Mouse (Mus musculus) lung, embryonic 14.5 days (tissue): ENCODE measurements around the gene Tigd4. TPM values are rescaled to one million over a fixed set of nuclear protein-coding genes. Genes with fewer than 3 reads are reported as not detected.

Source experiments
- ATAC-seq: fragments of 200-750 bp; cut with Nextera tagmentation; 2 replicates; pipeline ENCODE4 v1.8.0; 2017; ENCODE audit warnings: mild to moderate bottlenecking, moderate TSS enrichment, moderate library complexity; ENCODE audit not compliant: insufficient read depth
- DNase-seq: peaks from one replicate; pipeline ENCODE4 v3.0.0-alpha.2; 2015
- H3K27ac ChIP-seq: fragments of 300-500 bp; sonication (generic); 2 replicates; pipeline ENCODE4 v1.5.1; 2014; ENCODE audit warnings: low read depth, mild to moderate bottlenecking, moderate library complexity
- H3K27me3 ChIP-seq: fragments of 300-500 bp; sonication (generic); 2 replicates; pipeline ENCODE4 v1.6.1; 2014; ENCODE audit warnings: low read length, control low read depth; ENCODE audit not compliant: insufficient read depth
- H3K36me3 ChIP-seq: fragments of 300-500 bp; sonication (generic); 2 replicates; pipeline ENCODE4 v1.6.1; 2014; ENCODE audit warnings: control low read depth; ENCODE audit not compliant: insufficient read depth
- H3K4me1 ChIP-seq: fragments of 300-500 bp; sonication (generic); 2 replicates; pipeline ENCODE4 v1.6.1; 2014; ENCODE audit warnings: antibody characterized with exemption, control low read depth; ENCODE audit not compliant: insufficient read depth
- H3K4me2 ChIP-seq: fragments of 300-500 bp; sonication (generic); 2 replicates; pipeline ENCODE4 v1.6.1; 2014; ENCODE audit warnings: mild to moderate bottlenecking
- H3K4me3 ChIP-seq: fragments of 300-500 bp; sonication (generic); 2 replicates; pipeline ENCODE4 v1.5.1; 2014; ENCODE audit warnings: low read depth, low read length
- H3K9ac ChIP-seq: fragments of 300-500 bp; sonication (generic); 2 replicates; pipeline ENCODE4 v1.6.1; 2014
- H3K9me3 ChIP-seq: fragments of 300-500 bp; sonication (generic); 2 replicates; pipeline ENCODE4 v1.6.1; 2016; ENCODE audit warnings: low read depth, low read length, control low read depth
- CTCF ChIP-seq: IDR thresholded peaks from 2 replicates; pipeline ENCODE4 v1.5.1; 2016; ENCODE audit warnings: antibody characterized with exemption, low read depth
- WGBS: fragments of 180-500 bp; shearing (Covaris S2); extraction: QIAGEN DNeasy Blood & Tissue Kit; methylation state at CpG from one replicate; pipeline ENCODE4 v1.1.7; 2014; 5-methylcytosine and 5-hydroxymethylcytosine counted together
- polyA plus RNA-seq: library from polyadenylated mRNA; unstranded; fragments of >200 nt; fragmentation: Nextera tagmentation; extraction: Ambion mirVana; gene quantifications from 2 replicates; pipeline ENCODE4 v1.2.1, GENCODE M21; 2014

The Tigd4 gene
- polyA plus RNA-seq, 1 experiment from 2014 or later: 0.07 TPM

DNA sequence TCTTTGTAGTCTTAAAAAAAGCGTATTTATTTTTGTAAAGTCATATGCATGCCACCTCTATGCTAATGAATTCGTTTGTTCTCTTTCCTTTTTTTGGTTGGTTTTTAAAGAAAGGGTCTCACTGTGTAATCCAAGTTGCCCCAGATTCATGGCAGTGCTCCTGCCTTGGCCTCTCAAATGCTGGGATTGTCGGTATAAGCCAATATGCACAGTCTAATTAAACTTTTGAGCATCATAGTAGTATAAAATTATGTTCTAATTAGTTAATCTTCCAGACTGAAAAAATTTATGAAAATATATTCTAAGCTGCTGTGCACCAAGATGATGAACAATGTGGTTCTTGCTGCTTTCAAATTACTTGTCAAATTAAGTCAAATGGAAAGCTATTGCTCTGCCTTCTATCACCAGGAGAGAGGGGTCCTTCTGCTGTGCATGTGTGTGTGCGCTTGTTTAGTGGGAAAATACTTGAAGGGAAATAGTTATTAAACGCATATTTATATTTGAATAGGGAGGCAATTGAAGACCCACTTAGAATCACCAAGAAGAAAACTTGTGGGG lies 2.4 kb downstream of the Tigd4 start:
- no peak for DNase-seq
- TF ChIP-seq CTCF: no peak
- no peaks in the 10 kb centered on the region for H3K9me3 ChIP-seq
- H3K27ac ChIP-seq: no peak overlapping the region
- H3K27me3 ChIP-seq: no peaks in the 10 kb centered on the region
- ATAC-seq: no peak
- 33% methylated on average over 5 of the region's 5 CpGs for WGBS
- H3K4me2 ChIP-seq: peak overlapping the region; percentile 63
- no peaks in the 10 kb centered on the region for H3K4me1 ChIP-seq
- peak overlapping the region; percentile 33 for H3K4me3 ChIP-seq
- H3K36me3 ChIP-seq: no peaks in the 10 kb centered on the region
- no peak overlapping the region for H3K9ac ChIP-seq

DNA sequence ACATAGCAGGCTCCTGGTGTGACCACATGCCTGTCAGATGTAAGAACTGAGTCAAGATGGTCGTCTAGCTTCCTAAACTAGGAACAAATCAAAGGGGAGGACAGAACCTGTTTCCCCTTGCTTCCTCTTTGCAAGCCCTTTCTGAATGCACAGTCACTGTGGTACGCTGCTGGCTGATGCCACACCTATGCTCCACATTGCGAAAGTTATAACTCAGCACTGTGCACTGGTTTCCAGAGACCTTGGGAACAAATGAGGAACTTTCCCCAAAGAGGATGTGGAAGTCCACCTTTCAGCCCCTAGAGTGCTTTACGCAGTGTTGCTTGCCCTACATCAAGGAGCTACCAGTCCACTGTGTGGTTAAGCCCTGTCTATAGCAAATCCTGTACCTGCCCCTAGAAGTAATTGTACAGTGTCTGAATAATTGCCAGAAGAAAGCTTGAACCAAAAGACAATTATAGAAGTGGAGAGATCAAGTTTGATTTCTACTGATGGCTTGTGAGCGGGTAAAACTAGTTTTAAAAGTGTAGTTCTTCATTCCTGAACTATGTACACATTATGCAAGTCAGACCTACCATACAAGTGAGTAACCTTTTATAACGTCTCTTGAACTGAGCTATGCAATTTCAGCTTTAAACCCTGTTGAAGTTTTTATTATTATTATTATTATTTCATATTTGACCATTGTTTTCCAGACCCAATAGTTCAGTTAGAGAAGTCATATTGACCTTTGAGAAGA lies 4.8 kb downstream of the Tigd4 start:
- WGBS: 60% methylated on average over 6 of the region's 6 CpGs
- Histone ChIP-seq H3K27me3 (no peaks in the 10 kb centered on the region), H3K4me1 (no peaks in the 10 kb centered on the region), H3K9me3 (no peaks in the 10 kb centered on the region), H3K36me3 (no peaks in the 10 kb centered on the region), H3K4me3 (no peak overlapping the region), H3K9ac (no peak overlapping the region), H3K27ac (peak overlapping the region; percentile 59; the same call in 1 of the 2 replicates), H3K4me2 (no peak overlapping the region)
- DNase-seq (no peak), ATAC-seq (no peak; the same call in 1 of the 2 replicates)
- no peak for TF ChIP-seq CTCF

DNA sequence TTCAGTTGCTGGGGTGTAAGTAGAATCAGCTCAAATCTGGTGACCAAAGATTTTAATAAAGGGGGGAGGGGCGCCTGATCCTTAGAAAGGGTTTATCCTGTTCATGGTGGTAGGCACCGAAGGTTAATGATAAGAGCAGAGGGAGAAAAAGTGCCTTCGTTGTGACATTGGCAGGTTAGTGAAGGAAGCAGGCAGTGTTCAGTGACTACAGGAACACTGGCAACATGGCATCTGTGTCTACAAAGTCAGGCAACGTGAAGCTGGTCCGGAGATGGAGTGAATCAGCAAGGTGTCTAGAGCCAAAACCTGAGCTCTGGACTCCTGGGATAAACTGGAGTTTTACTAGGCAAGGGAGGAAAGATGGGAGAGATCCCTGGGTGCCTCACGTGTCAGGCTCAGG lies 5.4 kb downstream of the Tigd4 start:
- no peak for ATAC-seq
- H3K4me3 ChIP-seq: no peak overlapping the region
- no peaks in the 10 kb centered on the region for H3K36me3 ChIP-seq
- H3K4me2 ChIP-seq: no peak overlapping the region
- no peaks in the 10 kb centered on the region for H3K27me3 ChIP-seq
- no peak overlapping the region for H3K27ac ChIP-seq
- 67% methylated on average over 6 of the region's 6 CpGs for WGBS
- no peaks in the 10 kb centered on the region for H3K4me1 ChIP-seq
- no peaks in the 10 kb centered on the region for H3K9me3 ChIP-seq
- H3K9ac ChIP-seq: no peak overlapping the region
- DNase-seq: no peak
- no peak for TF ChIP-seq CTCF

DNA sequence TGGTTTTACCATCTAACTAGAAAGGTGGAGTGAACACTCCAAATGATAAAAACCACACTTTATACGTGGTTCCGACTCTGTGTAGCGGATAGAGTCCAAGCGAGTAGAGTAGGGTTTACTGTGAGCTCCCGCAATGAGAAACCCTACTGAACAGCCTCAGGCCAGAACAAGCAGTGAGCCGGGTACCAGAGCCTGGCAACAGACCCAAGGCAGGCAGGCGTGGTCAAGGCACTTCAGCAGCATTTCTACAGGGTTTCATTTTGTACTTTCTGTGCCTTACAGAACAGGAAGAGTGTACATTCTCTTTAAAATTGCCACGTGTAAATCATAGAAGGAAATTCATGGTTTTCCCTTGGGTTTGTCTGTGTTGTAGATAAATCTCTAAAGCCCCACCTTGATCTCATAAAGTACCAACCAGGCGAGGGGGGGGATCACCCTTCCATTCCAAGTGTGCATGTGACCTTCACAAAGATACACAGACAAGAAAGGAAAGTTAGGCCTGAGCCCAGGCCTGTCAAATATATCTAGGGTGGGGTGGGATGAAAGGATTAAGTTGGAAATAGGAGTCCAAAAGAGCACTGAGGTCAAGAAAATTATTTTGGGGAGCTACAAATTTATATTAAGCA lies 8.6 kb downstream of the Tigd4 start:
- Histone ChIP-seq H3K4me3 (no peak overlapping the region), H3K27ac (no peak overlapping the region), H3K4me1 (no peaks in the 10 kb centered on the region), H3K36me3 (no peaks in the 10 kb centered on the region), H3K4me2 (no peak overlapping the region), H3K9ac (no peak overlapping the region), H3K27me3 (no peaks in the 10 kb centered on the region), H3K9me3 (no peaks in the 10 kb centered on the region)
- ATAC-seq (no peak), DNase-seq (no peak)
- TF ChIP-seq CTCF: no peak
- 76% methylated on average over 9 of the region's 9 CpGs for WGBS

DNA sequence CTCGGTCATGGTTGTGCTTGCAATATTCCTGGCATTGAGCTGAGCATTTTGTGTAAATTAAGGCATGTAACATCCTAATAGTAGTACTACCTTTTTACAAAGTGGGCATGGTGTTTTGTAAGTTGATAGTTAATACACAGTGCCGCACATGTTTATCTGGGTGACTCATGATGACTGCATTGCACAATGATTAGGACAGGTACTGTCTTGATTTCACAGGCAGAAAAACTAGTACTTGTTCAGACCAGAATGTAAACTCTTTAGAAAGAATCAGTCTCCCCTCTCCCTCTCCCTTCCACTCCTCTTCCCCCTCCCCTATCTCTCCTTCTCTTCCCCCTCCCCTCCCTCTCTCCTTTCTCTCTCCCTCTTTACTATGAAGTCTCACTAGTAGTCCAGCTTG lies 9.4 kb downstream of the Tigd4 start:
- Histone ChIP-seq H3K9ac (no peak overlapping the region), H3K27me3 (no peaks in the 10 kb centered on the region), H3K36me3 (no peaks in the 10 kb centered on the region), H3K4me1 (no peaks in the 10 kb centered on the region), H3K4me3 (no peak overlapping the region), H3K4me2 (no peak overlapping the region), H3K9me3 (no peaks in the 10 kb centered on the region), H3K27ac (no peak overlapping the region)
- TF ChIP-seq CTCF: no peak
- ATAC-seq (no peak), DNase-seq (no peak)
- WGBS: 92% methylated on average over 2 of the region's 2 CpGs

DNA sequence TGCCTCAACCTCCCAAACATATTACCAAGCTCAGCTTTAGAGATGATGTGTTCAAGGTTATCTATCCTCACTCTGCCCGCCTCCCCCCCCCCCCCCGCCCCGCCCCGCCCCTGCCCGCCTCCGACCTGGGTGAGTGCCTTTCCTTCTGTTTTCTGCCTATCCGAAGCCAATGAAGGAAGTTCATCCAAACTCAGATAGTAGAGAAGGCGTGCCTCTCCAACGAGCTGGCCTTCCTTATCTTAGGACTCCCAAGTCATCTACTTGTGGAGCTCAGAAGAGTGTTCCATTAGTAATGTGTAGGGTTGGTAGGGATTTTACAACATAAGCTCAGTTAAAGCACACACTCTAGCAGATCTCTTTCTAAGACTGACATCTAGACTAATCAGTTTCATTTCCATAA lies 9.8 kb downstream of the Tigd4 start:
- no peaks in the 10 kb centered on the region for H3K9me3 ChIP-seq
- ATAC-seq: no peak
- DNase-seq: no peak
- H3K36me3 ChIP-seq: no peaks in the 10 kb centered on the region
- 69% methylated on average over 8 of the region's 9 CpGs for WGBS
- H3K27me3 ChIP-seq: no peaks in the 10 kb centered on the region
- no peak overlapping the region for H3K4me3 ChIP-seq
- no peak overlapping the region for H3K27ac ChIP-seq
- TF ChIP-seq CTCF: no peak
- no peak overlapping the region for H3K9ac ChIP-seq
- H3K4me1 ChIP-seq: no peaks in the 10 kb centered on the region
- no peak overlapping the region for H3K4me2 ChIP-seq

DNA sequence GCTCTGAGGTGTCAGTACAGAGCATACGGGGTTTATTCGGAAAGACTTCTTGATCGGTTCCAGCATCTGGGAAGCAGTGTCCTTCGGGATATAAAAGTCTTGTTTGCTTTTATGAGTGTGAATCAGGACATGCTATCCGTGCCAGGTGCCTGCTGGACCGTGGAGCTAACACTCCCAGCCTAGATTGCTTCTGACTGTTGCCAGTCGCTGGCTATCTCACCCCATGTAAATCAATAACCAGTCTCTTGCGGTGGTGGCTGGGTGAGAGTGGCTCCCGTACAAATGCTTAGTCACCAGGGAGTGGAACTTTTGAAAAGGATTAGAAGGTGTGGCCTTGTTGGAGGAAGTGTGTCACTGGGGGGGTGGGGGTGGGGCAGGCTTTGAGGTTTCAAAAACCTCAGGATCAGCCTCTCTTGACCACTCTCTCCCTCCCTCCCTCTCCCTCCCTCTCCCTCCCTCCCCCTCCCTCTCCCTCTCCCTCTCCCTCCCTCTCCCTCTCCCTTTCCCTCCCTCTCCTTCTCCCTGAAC lies 16.9 kb downstream of the Tigd4 start:
- no peaks in the 10 kb centered on the region for H3K4me1 ChIP-seq
- TF ChIP-seq CTCF: no peak
- no peak for DNase-seq
- H3K36me3 ChIP-seq: no peaks in the 10 kb centered on the region
- no peak for ATAC-seq
- H3K27me3 ChIP-seq: no peaks in the 10 kb centered on the region
- no peak overlapping the region for H3K9ac ChIP-seq
- WGBS: 73% methylated on average over 9 of the region's 9 CpGs
- H3K4me3 ChIP-seq: no peak overlapping the region
- H3K27ac ChIP-seq: no peak overlapping the region
- H3K9me3 ChIP-seq: no peaks in the 10 kb centered on the region
- no peak overlapping the region for H3K4me2 ChIP-seq
